Mouse (Mus musculus) stomach, postnatal 0 days (tissue): Measurements from ENCODE around the gene Tbx18.

ENCODE experiments used
- CTCF ChIP-seq: IDR thresholded peaks from 2 replicates; pipeline ENCODE4 v1.5.1; 2016; ENCODE audit warnings: antibody characterized with exemption, low read depth, mild to moderate bottlenecking, moderate library complexity
- EP300 ChIP-seq: optimal IDR thresholded peaks from 2 replicates; pipeline ENCODE3; 2016; ENCODE audit warnings: antibody characterized with exemption

GRCm38 (mm10) chr9:87773951-87774350 lies 42.9 kb upstream of the Tbx18 start:
- no peak for TF ChIP-seq CTCF
- TF ChIP-seq EP300, result no peak
